Mouse (Mus musculus): Measurements from ENCODE around the gene Tex13b.

Gene Tex13b

GRCm38 (mm10) chrX:140813312-140814006 lies at the start of gene Tex13b:
Gene Tex13b (minus strand): TSS chrX:140813433.
- DNase-seq (ENCODE audit: low read depth, low spot score), result no peak

GRCm38 (mm10) chrX:140862760-140863159 lies 49.5 kb upstream of the Tex13b start:
- DNase-seq (ENCODE audit: low read depth, low spot score), result no peak

- DNase-seq (ENCODE audit: low read depth, low spot score), result peak; percentile 20
Measured at GRCm38 (mm10) chrX:140857445-140857844, 44.2 kb upstream of the Tex13b start.

- DNase-seq (ENCODE audit: low read depth, low spot score), result peak; percentile 25
Measured at GRCm38 (mm10) chrX:140857040-140857439, 43.8 kb upstream of the Tex13b start.

- DNase-seq (ENCODE audit: low read depth, low spot score), result no peak
Measured at GRCm38 (mm10) chrX:140854561-140854960, 41.3 kb upstream of the Tex13b start.

GRCm38 (mm10) chrX:140845401-140845800 lies 32.2 kb upstream of the Tex13b start:
- DNase-seq (ENCODE audit: low read depth, low spot score), result peak; percentile 1

GRCm38 (mm10) chrX:140839887-140840286 lies 26.7 kb upstream of the Tex13b start:
- DNase-seq (ENCODE audit: low read depth, low spot score), result no peak

- DNase-seq (ENCODE audit: low read depth, low spot score), result peak; percentile 1
Measured at GRCm38 (mm10) chrX:140838077-140838476, 24.8 kb upstream of the Tex13b start.

- no peak for DNase-seq (ENCODE audit: low read depth, low spot score)
Measured at GRCm38 (mm10) chrX:140831706-140832105, 18.5 kb upstream of the Tex13b start.

- no peak for DNase-seq (ENCODE audit: low read depth, low spot score)
Measured at GRCm38 (mm10) chrX:140822295-140822694, 9.1 kb upstream of the Tex13b start.

GRCm38 (mm10) chrX:140805340-140805739 lies 7.9 kb downstream of the Tex13b start:
- DNase-seq (ENCODE audit: low read depth, low spot score), result no peak

GRCm38 (mm10) chrX:140769794-140770193 lies 43.4 kb downstream of the Tex13b start:
- DNase-seq (ENCODE audit: low read depth, low spot score), result peak; percentile 5
